Mouse (Mus musculus): ENCODE results near the gene S1pr2.
"Not testable (repeated sequence)": the region's sequence is repeated elsewhere in the genome, so short reads cannot be mapped to it uniquely, and the experiment has no call there.

Gene S1pr2

GRCm38 (mm10) chr9:21000811-21001210, 24.2 kb upstream of the S1pr2 start:
- DNase-seq (ENCODE audit: low spot score in 2 of 2) = no peak

GRCm38 (mm10) chr9:20998337-20998736, 21.8 kb upstream of the S1pr2 start:
- not testable (repeated sequence) for DNase-seq (ENCODE audit: low spot score in 2 of 2)

- DNase-seq (ENCODE audit: low spot score in 2 of 2) = no peak
Measured at GRCm38 (mm10) chr9:20997065-20997464, 20.5 kb upstream of the S1pr2 start.

DNA sequence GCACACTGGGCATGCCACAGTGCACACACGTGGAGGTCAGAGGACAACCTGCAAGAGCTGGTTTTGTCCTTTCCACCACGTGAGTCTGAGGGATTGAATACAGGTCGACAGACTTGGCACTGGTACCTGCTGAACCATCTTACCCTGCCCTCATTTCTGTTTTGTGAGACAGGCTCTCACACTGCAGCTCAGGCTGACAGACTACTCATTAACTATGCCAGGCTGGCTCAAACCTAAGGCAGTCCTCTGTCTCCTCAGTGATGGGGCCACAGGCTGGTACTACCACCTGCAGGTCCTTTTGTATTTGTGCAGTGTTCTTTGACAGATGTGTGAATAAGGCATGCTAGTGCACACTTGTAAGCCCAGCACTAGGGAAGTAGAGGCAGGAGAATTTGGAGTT, 18.5 kb upstream of the S1pr2 start:
- no peak for DNase-seq (ENCODE audit: low spot score in 2 of 2)

DNA sequence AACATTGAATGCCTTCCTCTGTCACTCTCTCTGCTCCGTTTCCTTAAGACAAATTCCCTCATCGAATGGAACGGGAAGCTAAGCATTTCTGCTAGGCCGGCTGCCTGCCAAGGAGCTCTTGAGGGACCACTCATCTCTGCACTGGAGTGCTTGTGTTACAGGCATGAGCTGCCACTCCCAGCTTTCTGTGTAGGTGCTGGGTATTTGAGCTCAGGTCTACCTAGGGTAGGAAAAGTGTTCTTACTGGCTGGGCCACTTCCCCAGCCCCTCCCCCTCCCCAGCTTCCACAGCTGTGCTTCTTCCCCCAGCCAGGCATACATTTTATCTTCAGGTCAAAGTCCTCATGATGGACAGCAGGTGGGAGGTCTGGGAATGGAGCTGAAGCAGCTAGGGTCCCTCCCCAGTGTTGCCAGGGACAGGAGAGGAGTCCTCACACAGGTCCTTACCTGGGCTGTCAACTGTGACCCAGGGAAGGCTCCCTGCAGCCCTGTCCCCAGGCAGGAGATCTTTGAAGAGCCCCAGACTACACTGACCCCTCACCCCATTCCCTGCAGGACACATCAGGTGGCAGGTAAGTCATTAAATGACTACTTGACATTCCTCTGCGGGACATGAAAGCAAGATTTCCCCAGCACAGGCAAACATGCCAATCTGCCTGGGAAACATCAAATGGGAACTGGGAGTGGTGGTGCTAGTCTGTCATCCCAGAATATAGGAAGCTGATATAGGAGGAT, 16.8 kb upstream of the S1pr2 start:
- DNase-seq (ENCODE audit: low spot score in 2 of 2) = no peak

DNA sequence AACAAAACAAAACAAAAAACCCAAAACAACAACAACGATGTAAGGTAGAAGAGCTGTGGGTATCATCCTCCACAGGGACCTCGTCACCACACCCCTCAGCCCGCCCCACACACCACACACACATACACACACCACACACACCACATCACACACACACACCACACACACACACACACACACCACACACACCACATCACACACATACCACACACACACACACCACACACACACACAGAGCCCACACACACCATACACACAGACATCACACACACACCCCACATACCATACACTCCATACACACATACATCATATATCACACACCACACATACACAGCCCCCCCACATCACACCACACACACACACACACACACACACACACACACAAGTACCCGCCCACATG, 15.0 kb upstream of the S1pr2 start:
- no peak for DNase-seq (ENCODE audit: low spot score in 2 of 2)

DNA sequence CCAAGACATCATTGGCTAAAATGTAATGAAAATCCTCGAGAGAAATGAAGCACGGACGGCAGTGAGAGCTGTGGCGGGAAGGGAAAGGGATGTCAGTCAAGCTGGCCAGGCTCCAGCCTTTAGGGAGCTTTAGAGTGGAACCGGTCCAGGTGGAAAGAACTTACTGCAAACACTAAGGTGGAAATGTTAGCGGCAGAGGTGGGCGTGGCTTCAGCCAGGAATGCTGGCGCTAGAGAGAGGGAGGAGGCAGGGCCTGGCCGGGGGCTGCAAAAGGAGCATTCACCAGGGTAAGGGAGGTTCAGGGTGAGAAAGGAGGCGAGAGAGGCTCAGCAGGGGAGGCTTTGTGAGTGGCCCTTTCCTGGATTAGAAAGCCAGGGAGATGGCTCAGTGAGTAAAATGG, 14.3 kb upstream of the S1pr2 start:
- DNase-seq (ENCODE audit: low spot score in 2 of 2) = no peak

DNA sequence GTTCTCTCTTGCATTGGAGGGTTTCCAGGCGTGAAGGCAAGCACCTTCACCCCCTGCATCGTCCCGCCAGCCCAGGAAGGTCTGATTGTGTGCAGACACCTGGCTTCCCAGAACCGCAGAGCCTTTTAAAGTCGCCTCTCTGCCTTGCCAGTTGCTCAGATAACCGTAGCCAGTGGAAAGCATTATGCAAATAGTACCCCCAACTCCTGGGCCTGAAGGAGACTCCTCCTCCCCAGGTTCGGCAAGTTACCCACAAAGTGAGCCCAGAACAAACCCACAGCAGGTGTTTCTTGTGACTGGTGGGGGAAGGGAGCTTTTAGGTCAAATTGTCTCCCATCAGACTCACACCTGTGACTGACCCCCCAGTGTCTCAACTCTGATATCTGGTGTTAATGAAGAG, 11.4 kb upstream of the S1pr2 start:
- DNase-seq (ENCODE audit: low spot score in 2 of 2) = no peak

DNA sequence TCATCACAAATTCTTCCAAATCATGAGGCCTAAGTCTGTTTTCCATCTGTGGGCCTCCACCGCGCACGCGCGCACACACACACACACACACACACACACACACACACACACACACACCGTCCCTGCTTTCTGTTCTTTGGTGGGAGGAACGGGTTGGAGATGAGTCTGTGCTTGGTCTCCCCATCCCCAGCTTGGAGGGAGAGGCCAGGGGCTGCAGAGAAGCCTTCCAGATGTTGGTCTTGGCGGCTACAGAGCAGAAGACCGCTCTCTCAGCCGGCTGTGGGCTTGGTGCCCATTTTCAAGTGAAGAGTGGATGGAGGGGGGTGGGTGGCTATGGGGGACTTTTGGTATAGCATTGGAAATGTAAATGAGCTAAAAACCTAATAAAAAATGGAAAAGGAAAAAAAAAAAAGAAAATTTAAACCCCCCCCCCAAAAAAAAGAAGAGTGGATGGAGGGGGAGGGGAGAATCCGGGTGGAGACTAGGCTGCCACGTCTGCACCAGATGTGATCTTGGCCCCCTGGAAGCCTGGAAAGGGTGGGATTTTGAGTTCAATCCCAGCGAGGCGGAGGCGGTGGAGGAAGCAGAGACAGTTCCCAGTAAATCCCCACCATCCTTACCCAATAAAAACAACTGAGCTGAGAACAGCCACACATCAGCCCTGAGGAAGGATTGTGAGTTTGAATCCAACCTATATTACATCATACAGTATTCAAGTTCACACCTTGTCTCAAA, 10.5 kb upstream of the S1pr2 start:
- DNase-seq (ENCODE audit: low spot score in 2 of 2) = no peak

- DNase-seq (ENCODE audit: low spot score in 2 of 2) = no peak
Measured at GRCm38 (mm10) chr9:20983169-20983568, 6.6 kb upstream of the S1pr2 start.

GRCm38 (mm10) chr9:20982171-20982570, 5.6 kb upstream of the S1pr2 start:
- no peak for DNase-seq (ENCODE audit: low spot score in 2 of 2)

- no peak for DNase-seq (ENCODE audit: low spot score in 2 of 2)
Measured at GRCm38 (mm10) chr9:20979769-20980168, 3.2 kb upstream of the S1pr2 start.

DNA sequence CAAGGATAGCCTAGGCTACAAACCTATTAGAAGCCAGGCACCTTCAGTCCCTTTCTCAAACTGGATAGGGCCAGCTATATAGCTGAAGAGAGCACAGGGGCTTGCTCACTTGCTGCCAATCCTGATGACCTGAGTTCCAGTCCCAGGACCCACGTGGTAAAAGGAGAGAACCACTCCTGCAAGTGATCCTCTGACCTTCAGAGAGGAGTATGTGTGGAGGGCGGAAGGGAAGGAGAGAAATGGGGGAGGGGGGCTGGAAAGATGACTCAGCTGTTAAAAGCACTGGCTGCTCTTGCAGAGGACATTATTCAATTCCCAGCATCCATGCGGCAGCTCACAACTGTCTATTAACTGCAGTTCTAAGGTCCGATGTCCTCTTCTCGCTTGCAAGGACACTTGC, 2.6 kb upstream of the S1pr2 start:
- no peak for DNase-seq (ENCODE audit: low spot score in 2 of 2)

DNA sequence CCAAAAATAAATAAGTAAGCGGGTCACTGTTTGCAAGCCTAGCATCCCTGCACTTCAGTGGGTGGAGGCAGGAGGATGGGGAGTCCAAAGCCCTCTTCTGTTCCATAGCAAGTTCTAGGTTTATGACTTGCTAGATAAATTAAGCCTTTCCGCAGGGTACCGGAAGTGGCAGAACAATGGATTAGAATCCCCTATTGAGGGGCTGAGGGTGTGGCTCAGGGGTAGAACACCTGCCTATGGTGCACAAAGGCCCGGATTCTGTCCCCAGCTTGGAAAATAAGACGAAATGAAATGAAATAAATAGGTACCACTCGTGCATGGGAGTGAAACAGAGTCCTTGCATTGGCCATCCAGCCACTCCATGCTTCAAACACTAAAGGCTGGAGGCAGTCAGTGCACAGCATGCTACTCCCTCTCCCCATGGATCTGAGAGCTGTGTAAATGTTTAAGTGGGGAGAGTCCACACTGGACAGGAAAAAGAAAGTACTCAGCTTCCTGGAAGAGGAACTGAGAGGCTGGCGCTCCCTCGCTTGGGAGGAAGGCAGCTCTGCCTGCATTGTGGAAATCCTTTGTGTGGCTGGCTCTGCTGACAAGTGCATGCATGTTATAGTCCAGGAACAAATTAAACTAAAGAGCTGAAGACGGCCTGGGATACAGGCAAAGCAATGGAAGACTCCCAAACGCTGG, 2.0 kb upstream of the S1pr2 start:
- no peak for DNase-seq (ENCODE audit: low spot score in 2 of 2)

DNA sequence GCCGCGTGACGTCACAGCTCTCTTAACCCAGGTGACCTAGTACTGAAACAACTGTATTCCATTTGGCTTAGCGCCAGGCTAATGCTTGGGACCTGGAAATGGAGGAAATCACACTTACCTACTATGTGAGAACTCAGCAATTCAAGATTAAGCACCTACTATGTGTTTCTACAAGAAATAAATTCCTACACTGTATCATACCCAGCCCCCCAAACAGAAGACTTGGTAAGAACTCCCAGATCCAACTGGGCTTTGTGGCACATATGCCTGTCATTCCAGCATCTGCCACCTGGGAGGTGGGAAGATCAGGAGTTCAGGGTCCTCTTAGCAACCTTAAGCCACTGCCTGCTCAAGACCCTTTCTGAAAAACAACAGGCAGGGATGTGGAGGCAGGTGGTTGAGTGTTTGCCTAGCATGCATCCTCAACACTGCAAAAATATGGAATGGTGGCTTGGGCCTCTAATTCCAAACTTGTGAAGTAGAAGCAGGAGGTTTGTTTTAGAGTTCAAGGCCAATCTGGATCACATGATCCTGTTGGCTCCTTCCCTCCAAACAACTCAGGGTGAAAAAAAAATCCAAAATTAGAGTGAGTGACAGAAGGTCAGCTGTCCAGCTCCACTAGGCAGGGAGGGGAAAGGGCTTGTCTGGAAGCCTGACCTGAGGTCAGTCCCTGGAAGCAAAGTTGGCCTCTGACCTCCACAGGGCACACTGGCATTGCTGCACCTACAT, 544 bp upstream of the S1pr2 start:
- DNase-seq (ENCODE audit: low spot score in 2 of 2) = no peak

DNA sequence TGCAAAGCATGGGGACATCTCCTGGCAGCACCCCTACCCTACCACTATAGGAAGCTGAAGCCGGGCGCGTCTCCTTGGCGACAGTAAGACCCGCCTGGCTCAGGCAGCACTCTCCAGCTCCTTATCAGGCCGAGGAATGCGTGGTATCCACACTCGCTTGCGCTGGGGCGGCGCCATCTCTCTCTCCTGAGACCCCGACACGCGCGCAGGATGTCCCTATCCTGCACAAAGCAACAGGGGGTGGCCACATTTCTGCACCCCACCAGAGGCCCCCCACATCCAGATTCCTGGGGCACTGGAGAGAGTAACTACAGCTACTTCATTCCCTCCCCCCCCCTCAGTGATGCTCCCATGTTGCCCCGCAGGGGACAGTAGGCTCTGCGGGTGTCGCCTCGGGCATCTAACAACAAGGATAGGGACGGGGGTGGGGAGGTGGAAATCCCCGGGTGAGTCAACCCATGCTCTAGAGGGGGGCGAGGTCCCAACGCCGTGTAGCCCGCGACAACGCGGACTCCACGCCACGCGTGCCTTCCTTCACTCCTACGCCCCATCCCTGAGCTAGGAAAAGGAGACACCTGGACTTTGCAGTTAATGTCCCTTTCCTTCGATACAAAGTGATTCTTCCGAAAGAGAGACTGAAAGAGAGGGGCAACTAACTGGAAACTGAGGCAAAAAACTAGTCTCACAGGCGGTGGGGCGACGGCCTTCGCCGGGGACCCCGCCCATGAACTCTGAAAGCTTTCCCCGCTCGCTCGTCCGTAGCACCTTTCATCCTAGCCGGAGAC, 958 bp downstream of the S1pr2 start:
- no peak for DNase-seq (ENCODE audit: low spot score in 2 of 2)

- DNase-seq (ENCODE audit: low spot score in 2 of 2) = no peak
Measured at GRCm38 (mm10) chr9:20973682-20974075, 2.9 kb downstream of the S1pr2 start.

- DNase-seq (ENCODE audit: low spot score in 2 of 2) = no peak
Measured at GRCm38 (mm10) chr9:20973001-20973681, 3.4 kb downstream of the S1pr2 start.

DNA sequence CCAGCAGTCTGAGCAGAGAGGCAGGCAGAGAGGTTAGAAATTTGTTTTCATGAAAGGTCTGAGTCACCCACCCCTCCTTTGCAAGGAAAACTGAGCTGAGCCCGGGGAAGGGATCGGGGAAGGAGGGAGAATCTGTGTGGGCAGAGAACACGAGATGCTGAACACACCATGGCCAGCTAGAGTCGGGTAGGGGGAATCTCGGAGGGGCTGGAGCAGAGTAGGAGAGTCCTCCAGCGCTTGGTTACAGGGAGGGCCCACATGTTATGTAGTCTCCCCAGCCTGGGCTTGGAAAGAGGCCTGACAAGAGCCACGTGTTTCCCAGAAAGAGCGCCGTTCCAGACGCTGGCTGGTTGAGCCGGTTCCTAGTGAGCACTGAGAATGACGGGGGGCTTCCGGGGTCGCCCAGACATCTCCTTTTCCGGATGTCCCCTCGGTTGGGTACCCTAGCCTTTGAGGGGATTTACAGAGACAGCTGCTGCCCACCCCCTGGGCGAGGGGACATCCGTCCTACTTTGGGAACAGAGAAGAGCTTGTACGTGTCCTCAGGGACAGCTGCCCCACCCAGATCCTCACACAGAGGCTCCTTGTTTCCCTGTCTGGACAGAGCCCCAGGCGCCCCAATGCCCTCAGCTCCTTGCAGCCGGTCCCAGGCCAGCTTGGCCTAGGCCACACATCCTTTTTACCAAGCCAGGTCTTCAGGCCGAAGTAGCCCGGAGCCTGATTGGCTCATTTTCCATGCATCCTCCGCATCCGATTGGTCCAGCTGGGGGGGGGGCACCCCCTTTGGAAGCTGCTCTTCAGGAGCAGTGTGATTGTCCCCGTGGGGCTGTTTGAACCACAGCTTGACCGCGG, 4.2 kb downstream of the S1pr2 start:
- DNase-seq (ENCODE audit: low spot score in 2 of 2) = no peak

DNA sequence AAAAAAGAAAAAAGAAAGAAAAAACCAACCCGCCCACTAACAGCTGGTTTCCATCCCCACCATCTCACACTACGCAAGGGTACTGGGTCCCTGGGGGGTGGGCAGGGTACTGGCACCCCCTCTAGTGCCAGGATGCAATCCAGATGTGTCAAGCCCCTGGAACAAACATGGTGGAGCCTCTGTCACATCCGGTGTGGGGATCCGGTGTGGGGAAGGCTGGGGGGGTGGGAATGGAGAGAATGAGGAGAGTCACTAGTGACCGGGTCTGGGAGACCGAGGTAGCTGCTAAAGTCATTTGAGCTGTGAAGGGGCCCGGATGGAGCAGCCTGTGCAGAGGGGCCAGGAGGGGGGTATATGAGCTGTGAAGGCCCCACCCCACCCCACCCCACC, 4.8 kb downstream of the S1pr2 start:
- no peak for DNase-seq (ENCODE audit: low spot score in 2 of 2)

Measured in spleen, postnatal 4 days (tissue).